Mouse (Mus musculus) liver, postnatal 0 days (tissue): ENCODE measurements around the gene Hspb1. TPM values are rescaled to one million over a fixed set of nuclear protein-coding genes. Genes with fewer than 3 reads are reported as not detected.

Experiments
- ATAC-seq: fragments of 200-750 bp; cut with Nextera tagmentation; 2 replicates; pipeline ENCODE4 v1.8.0; 2017; ENCODE audit warnings: mild to moderate bottlenecking, moderate library complexity
- DNase-seq: peaks from one replicate; pipeline ENCODE4 v3.0.0-alpha.2; 2016
- H3K27ac ChIP-seq: fragments of 300-500 bp; sonication (generic); 2 replicates; pipeline ENCODE4 v1.5.1; 2014; ENCODE audit warnings: antibody characterized with exemption, moderate library complexity, mild to moderate bottlenecking, low read depth
- H3K27me3 ChIP-seq: fragments of 300-500 bp; sonication (generic); 2 replicates; pipeline ENCODE4 v1.6.1; 2014; ENCODE audit warnings: low read length, control low read depth, mixed read lengths; ENCODE audit not compliant: insufficient read depth
- H3K36me3 ChIP-seq: fragments of 300-500 bp; sonication (generic); replicated peaks from 2 replicates; pipeline ENCODE4 v1.6.1; 2014; ENCODE audit warnings: mild to moderate bottlenecking, control low read depth, low read length, moderate library complexity, mixed read lengths; ENCODE audit not compliant: insufficient read depth
- H3K4me1 ChIP-seq: fragments of 300-500 bp; sonication (generic); 2 replicates; pipeline ENCODE4 v1.6.1; 2014; ENCODE audit warnings: antibody characterized with exemption, mild to moderate bottlenecking, control low read depth; ENCODE audit not compliant: insufficient read depth
- H3K4me2 ChIP-seq: fragments of 300-500 bp; sonication (generic); 2 replicates; pipeline ENCODE4 v1.6.1; 2014; ENCODE audit warnings: low read depth, mild to moderate bottlenecking, low read length, moderate library complexity, mixed read lengths
- H3K4me3 ChIP-seq: fragments of 300-500 bp; sonication (generic); 2 replicates; pipeline ENCODE4 v1.5.1; 2014; ENCODE audit warnings: low read depth, low read length
- H3K9ac ChIP-seq: fragments of 300-500 bp; sonication (generic); replicated peaks from 2 replicates; pipeline ENCODE4 v1.6.1; 2014; ENCODE audit warnings: mild to moderate bottlenecking, moderate library complexity
- H3K9me3 ChIP-seq: fragments of 300-500 bp; sonication (generic); 2 replicates; pipeline ENCODE4 v1.6.1; 2016; ENCODE audit warnings: mild to moderate bottlenecking, control low read depth, low read length, mixed read lengths
- CTCF ChIP-seq: sonication (generic); IDR thresholded peaks from 2 replicates; pipeline ENCODE4 v1.5.1; 2016; ENCODE audit warnings: antibody characterized with exemption, low read depth
- EP300 ChIP-seq: IDR thresholded peaks from 2 replicates; pipeline ENCODE4 v1.6.1; 2016; ENCODE audit warnings: antibody characterized with exemption, low read depth, mild to moderate bottlenecking
- WGBS: fragments of 180-500 bp; shearing (Covaris S2); extraction: QIAGEN DNeasy Blood & Tissue Kit; methylation state at CpG from one replicate; pipeline ENCODE4 v1.1.7; 2014; ENCODE audit not compliant: insufficient replicate concordance; 5-methylcytosine and 5-hydroxymethylcytosine counted together
- polyA plus RNA-seq: library from polyadenylated mRNA; unstranded; fragments of >200 nt; fragmentation: Nextera tagmentation; extraction: Ambion mirVana; gene quantifications from 2 replicates; pipeline ENCODE4 v1.2.1, GENCODE M21; 2015

The Hspb1 gene
- polyA plus RNA-seq, 1 experiment from 2014 or later: 4.5 TPM

DNA sequence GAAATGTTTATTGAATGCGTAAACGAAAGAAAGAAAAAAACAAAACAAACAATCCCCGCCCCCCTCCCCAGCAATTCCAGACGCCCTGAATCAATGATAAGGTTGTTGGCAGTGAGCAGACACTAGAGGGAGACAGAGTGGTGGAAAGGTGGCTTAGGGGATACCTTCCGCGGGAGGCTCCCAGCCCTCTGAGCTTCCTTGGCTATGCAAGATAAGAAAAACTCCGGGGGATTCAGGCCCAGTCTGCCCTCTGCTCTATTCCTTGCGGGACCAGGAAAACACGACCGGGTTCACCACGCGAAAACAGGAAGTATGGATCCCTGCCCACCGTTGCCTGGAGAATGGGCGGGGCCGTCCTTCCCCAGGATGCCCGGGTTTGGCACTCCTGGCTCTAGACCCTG lies 9.9 kb upstream of the Hspb1 start:
- H3K4me2 ChIP-seq: peak overlapping the region; percentile 70
- DNase-seq: no peak
- peak overlapping the region; percentile 27; the same call in 1 of the 2 replicates for H3K4me3 ChIP-seq
- no peaks in the 10 kb centered on the region for H3K36me3 ChIP-seq
- no peak for TF ChIP-seq EP300
- TF ChIP-seq CTCF: peak; percentile 66
- peaks cover 5% of the 10 kb centered on the region; the same call in 1 of the 2 replicates for H3K27me3 ChIP-seq
- H3K9ac ChIP-seq: no peak overlapping the region
- no peaks in the 10 kb centered on the region for H3K9me3 ChIP-seq
- peaks cover 10% of the 10 kb centered on the region for H3K4me1 ChIP-seq
- H3K27ac ChIP-seq: no peak overlapping the region
- peak; percentile 64; the same call in 1 of the 2 replicates for ATAC-seq
- under 1% methylated on average over 16 of the region's 16 CpGs for WGBS

DNA sequence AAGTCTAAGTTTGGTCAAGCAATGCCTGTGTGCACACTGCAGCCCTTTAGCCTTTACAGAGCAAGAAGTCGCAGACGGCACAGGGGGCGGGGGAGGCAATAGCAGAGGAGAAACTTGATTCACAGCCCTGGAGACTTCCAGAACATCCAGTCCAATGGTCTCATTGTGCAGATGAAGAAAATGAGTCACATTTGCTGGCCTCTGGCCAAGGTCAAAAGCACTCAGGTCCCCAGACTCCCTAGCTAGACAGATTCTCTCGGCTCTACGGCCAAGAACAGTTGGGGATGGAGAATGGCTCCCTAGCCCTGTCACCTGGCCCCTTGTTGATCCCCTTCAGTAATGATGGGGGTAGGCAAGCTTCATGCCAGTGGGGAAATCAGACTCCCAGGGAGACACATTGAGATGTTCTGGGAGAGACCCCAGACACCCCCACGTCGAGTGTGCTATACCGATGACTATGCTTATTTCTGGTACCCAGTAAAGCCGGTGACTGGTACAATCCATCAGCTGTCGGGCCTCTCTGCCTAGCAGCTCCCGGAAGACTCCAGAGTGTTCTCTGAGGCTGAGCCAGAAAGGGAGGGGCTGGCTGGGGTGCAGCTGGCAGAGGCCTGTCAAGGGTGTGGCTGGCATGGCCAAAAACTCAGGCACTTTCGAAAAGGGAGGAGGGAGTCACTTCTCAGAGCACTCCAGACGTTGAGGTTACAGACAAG lies 8.1 kb upstream of the Hspb1 start:
- TF ChIP-seq EP300: no peak
- no peak for TF ChIP-seq CTCF
- Histone ChIP-seq H3K4me1 (peaks cover 10% of the 10 kb centered on the region), H3K9ac (no peak overlapping the region), H3K27ac (no peak overlapping the region), H3K4me2 (no peak overlapping the region), H3K4me3 (no peak overlapping the region), H3K9me3 (no peaks in the 10 kb centered on the region), H3K36me3 (no peaks in the 10 kb centered on the region), H3K27me3 (no peaks in the 10 kb centered on the region)
- no peak for DNase-seq
- 54% methylated on average over 13 of the region's 13 CpGs for WGBS
- ATAC-seq: peak; percentile 36; the same call in 1 of the 2 replicates

DNA sequence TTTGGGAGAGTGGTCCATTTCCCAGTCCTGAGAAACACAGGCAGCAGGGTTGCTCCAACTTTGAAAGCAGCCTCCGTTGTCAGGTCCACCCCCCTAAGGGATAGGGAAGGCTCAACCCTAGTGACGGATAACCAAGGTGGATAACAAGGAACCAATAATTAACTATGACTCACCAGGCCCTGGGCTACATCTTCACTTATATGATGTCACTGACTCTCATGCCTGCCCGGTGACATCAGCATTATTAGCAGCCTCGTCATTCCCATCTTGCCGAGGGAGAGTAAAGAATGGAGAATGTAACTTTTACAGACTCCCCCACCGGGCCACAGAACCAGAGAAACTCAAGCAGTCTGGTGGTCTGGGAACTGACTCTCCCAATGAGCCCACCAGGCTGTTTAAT lies 3.1 kb upstream of the Hspb1 start:
- Histone ChIP-seq H3K4me1 (no peaks in the 10 kb centered on the region; the same call in 1 of the 2 replicates), H3K9me3 (no peaks in the 10 kb centered on the region), H3K27ac (no peak overlapping the region), H3K4me2 (no peak overlapping the region), H3K4me3 (no peak overlapping the region), H3K9ac (no peak overlapping the region), H3K36me3 (no peaks in the 10 kb centered on the region), H3K27me3 (peaks cover 24% of the 10 kb centered on the region)
- 70% methylated on average over 6 of the region's 6 CpGs for WGBS
- TF ChIP-seq CTCF (no peak), EP300 (no peak)
- DNase-seq: no peak
- ATAC-seq: no peak

DNA sequence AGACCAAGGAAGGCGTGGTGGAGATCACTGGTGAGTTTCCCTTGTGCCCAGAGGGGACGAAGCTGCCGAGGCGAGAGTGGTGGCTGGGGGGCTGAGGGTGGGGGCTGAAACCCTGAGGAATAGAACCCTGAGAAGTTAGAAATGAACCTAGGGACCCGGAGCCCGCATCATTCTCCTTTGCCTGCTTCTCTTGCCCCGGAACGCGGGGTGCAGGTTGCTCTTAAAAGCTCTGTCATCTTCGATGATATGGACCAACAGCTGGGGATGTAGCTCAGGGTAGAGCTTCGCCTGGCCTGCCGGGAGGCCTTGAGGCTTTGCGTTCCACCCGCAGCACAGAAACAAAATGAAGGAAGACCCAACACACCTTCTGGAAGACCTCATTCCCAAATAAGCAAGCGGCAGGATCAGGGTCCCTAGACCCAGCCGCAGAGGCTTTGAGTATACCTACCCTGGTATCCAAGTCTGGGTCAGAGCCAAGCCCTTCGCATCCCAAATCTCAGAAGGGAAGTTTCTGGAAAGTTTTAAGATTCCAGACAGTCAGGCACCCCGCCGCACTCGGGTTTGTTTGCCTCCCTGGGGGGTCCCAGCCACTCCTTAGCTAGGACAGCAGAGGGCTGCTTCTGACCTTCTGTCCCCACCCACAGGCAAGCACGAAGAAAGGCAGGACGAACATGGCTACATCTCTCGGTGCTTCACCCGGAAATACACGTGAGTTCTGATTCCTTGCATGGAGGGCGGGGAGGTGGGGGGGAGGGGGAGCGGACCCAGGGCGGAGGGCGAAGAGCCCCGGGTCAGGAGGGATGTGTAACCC lies 891 bp downstream of the Hspb1 start:
- no peaks in the 10 kb centered on the region for H3K36me3 ChIP-seq
- no peak overlapping the region for H3K9ac ChIP-seq
- no peak overlapping the region; the same call in 1 of the 2 replicates for H3K4me3 ChIP-seq
- 7% methylated on average over 28 of the region's 30 CpGs for WGBS
- H3K9me3 ChIP-seq: no peaks in the 10 kb centered on the region
- H3K4me2 ChIP-seq: 0 out of 2 replicates have a peak overlapping the region, but pooled peaks have one; percentile 18
- DNase-seq: no peak
- ATAC-seq: no peak
- TF ChIP-seq EP300: no peak
- no peak for TF ChIP-seq CTCF
- no peak overlapping the region for H3K27ac ChIP-seq
- H3K27me3 ChIP-seq: peaks cover 35% of the 10 kb centered on the region
- no peaks in the 10 kb centered on the region; the same call in 1 of the 2 replicates for H3K4me1 ChIP-seq

DNA sequence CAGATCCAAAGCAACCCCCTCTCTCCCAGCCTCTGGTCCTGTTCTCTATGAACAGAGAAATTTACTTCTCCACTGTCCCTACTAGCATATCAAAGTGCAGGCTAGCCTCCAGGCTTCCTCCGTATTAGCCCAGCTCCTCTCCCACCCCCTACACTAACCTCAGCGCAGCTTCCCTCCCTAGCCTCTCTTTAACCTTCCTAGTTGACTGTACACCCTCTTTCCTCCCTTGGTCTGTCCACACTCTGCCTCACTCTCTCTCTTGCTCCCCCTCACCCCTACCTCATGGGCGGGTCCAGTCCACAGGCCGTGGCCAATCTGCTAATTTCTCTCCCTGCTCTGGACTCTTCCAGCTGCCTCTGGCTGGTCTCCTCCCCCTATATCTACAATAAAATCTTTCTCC lies 2.6 kb downstream of the Hspb1 start:
- no peak for TF ChIP-seq CTCF
- no peak for TF ChIP-seq EP300
- no peak for DNase-seq

DNA sequence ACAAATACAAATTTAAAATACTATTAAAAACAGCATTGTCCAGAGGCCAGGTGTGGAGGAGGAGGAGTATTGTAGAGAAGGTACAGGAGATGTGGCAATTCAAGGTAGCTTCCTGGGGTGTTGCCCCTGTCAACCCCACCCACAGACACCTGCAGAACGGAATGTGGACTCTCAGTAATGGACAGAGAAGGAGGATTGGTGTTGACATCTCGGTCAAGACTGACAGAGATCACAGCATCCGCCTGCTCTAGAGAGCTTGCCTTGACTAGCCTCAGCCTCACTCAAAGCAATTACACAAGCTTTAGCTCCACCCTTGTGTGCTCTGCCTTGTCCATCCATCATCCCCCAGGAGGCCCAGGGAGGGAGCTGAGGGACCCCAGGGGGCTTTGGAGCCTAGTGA lies 3.2 kb downstream of the Hspb1 start:
- Histone ChIP-seq H3K36me3 (no peaks in the 10 kb centered on the region), H3K9me3 (no peaks in the 10 kb centered on the region), H3K4me3 (no peak overlapping the region), H3K4me2 (no peak overlapping the region), H3K4me1 (no peaks in the 10 kb centered on the region; the same call in 1 of the 2 replicates), H3K9ac (no peak overlapping the region), H3K27ac (no peak overlapping the region), H3K27me3 (peaks cover 31% of the 10 kb centered on the region)
- WGBS: 41% methylated on average over 3 of the region's 3 CpGs
- ATAC-seq: no peak
- no peak for DNase-seq
- TF ChIP-seq EP300: no peak
- no peak for TF ChIP-seq CTCF

More for the DNA sequence above, 2.6 kb downstream of the Hspb1 start:
- Histone ChIP-seq H3K27me3 (peaks cover 35% of the 10 kb centered on the region), H3K4me1 (no peaks in the 10 kb centered on the region; the same call in 1 of the 2 replicates), H3K27ac (no peak overlapping the region), H3K4me3 (no peak overlapping the region), H3K4me2 (no peak overlapping the region), H3K36me3 (no peaks in the 10 kb centered on the region), H3K9me3 (no peaks in the 10 kb centered on the region), H3K9ac (no peak overlapping the region)
- no peak for ATAC-seq
- WGBS: 34% methylated on average over 4 of the region's 4 CpGs
